Mouse (Mus musculus): Measurements from ENCODE around the gene Cetn4. TPM values are rescaled to one million over a fixed set of nuclear protein-coding genes. Genes with fewer than 3 reads are reported as not detected.

Cetn4 gene
- polyA plus RNA-seq, 1 experiment from 2014 or later, result 3.3 TPM

GRCm38 (mm10) chr3:37292654-37293053, 19.9 kb downstream of the Cetn4 start:
- Histone ChIP-seq H3K9me3 (replicated peaks) (no peaks in the 10 kb centered on the region), H3K27ac (replicated peaks) (no peak overlapping the region), H3K4me3 (replicated peaks) (no peak overlapping the region)

DNA sequence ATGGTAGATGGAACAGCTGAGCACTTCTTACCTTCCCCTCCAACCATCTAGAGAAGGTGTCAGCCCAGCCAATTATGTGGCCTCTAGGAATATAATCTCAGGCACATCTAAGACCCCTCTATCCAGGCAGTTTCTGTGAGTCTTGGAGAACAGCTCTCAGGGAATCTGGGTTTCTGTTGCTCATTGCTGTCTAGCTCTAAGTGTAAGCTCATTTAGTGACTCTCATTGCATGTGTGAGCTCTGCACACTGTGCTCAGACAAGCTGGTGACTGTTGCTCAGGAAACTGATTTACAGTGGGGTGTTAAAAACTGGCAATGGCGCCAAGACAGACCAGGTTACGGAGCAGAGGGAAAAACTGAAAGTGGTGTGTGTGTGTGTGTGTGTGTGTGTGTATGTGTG, 20.6 kb downstream of the Cetn4 start:
- no peaks in the 10 kb centered on the region for H3K9me3 ChIP-seq (replicated peaks)

More at GRCm38 (mm10) chr3:37292654-37293053, 19.9 kb downstream of the Cetn4 start:
- Histone ChIP-seq H3K36me3 (no peaks in the 10 kb centered on the region), H3K4me2 (no peak overlapping the region), H3K9ac (replicated peaks) (no peak overlapping the region), H3K27me3 (replicated peaks) (no peaks in the 10 kb centered on the region), H3K4me1 (no peaks in the 10 kb centered on the region)
- ATAC-seq (ENCODE audit: low FRiP score), result no peak
- 72% methylated on average over 2 of the region's 2 CpGs for WGBS

DNA sequence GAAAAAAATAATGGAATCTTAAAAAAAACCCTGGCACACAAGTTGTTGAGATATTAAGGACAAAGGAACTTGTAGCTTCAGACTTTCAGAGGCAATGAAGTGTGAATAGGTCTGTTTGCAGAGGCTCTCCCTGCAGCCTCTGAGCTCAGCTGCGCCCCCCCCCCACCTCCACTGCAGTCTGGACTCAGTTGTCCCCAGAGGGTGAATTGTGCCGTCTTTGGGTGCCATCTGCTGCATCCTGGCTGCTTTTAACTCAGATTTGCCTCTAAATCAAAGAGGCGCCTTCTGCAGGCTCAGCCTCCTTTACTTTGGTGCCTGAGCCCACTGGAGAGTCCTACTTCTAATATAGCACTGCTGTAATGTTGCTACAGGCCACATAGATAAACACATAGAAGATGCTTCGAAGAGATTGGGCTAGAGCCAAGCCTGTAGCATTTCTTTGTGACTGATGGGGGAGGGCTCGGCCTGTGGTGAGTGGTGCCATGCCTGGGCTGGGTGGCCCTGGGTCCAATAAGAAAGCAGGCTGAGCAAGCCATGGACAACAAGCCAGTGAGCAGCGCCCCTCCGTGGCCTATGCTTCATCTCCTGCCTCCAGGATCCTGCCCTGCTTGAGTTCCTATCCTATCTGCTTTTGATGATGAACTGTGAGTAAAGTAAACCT, 21.5 kb downstream of the Cetn4 start:
- 52% methylated on average over 7 of the region's 7 CpGs for WGBS
- no peaks in the 10 kb centered on the region for H3K36me3 ChIP-seq
- H3K4me1 ChIP-seq, result no peaks in the 10 kb centered on the region
- H3K4me2 ChIP-seq, result no peak overlapping the region
- no peak overlapping the region for H3K9ac ChIP-seq (replicated peaks)
- no peak for ATAC-seq (ENCODE audit: low FRiP score)
- H3K27me3 ChIP-seq (replicated peaks), result no peaks in the 10 kb centered on the region
- H3K9me3 ChIP-seq (replicated peaks), result no peaks in the 10 kb centered on the region
- H3K4me3 ChIP-seq (replicated peaks), result no peak overlapping the region
- no peak overlapping the region for H3K27ac ChIP-seq (replicated peaks)

More for the DNA sequence above, 20.6 kb downstream of the Cetn4 start:
- no peak for ATAC-seq (ENCODE audit: low FRiP score)
- Histone ChIP-seq H3K4me1 (no peaks in the 10 kb centered on the region), H3K4me2 (no peak overlapping the region), H3K27ac (replicated peaks) (no peak overlapping the region), H3K27me3 (replicated peaks) (no peaks in the 10 kb centered on the region), H3K4me3 (replicated peaks) (no peak overlapping the region), H3K9ac (replicated peaks) (no peak overlapping the region), H3K36me3 (no peaks in the 10 kb centered on the region)
- WGBS, result 76% methylated on average over 2 of the region's 2 CpGs

GRCm38 (mm10) chr3:37289237-37289636, 23.3 kb downstream of the Cetn4 start:
- no peak overlapping the region for H3K27ac ChIP-seq (replicated peaks)
- no peaks in the 10 kb centered on the region for H3K27me3 ChIP-seq (replicated peaks)
- 96% methylated on average over 2 of the region's 2 CpGs for WGBS
- no peak overlapping the region for H3K9ac ChIP-seq (replicated peaks)
- no peaks in the 10 kb centered on the region for H3K36me3 ChIP-seq
- H3K9me3 ChIP-seq (replicated peaks), result no peaks in the 10 kb centered on the region
- no peak overlapping the region for H3K4me3 ChIP-seq (replicated peaks)
- H3K4me1 ChIP-seq, result no peaks in the 10 kb centered on the region
- no peak for ATAC-seq (ENCODE audit: low FRiP score)
- no peak overlapping the region for H3K4me2 ChIP-seq

GRCm38 (mm10) chr3:37283234-37283633, 29.3 kb downstream of the Cetn4 start:
- Histone ChIP-seq H3K4me1 (no peaks in the 10 kb centered on the region), H3K27ac (replicated peaks) (no peak overlapping the region), H3K27me3 (replicated peaks) (no peaks in the 10 kb centered on the region), H3K36me3 (no peaks in the 10 kb centered on the region), H3K9me3 (replicated peaks) (no peaks in the 10 kb centered on the region), H3K9ac (replicated peaks) (no peak overlapping the region), H3K4me3 (replicated peaks) (no peak overlapping the region), H3K4me2 (no peak overlapping the region)
- ATAC-seq (ENCODE audit: low FRiP score), result no peak
- 84% methylated on average over 4 of the region's 4 CpGs for WGBS

DNA sequence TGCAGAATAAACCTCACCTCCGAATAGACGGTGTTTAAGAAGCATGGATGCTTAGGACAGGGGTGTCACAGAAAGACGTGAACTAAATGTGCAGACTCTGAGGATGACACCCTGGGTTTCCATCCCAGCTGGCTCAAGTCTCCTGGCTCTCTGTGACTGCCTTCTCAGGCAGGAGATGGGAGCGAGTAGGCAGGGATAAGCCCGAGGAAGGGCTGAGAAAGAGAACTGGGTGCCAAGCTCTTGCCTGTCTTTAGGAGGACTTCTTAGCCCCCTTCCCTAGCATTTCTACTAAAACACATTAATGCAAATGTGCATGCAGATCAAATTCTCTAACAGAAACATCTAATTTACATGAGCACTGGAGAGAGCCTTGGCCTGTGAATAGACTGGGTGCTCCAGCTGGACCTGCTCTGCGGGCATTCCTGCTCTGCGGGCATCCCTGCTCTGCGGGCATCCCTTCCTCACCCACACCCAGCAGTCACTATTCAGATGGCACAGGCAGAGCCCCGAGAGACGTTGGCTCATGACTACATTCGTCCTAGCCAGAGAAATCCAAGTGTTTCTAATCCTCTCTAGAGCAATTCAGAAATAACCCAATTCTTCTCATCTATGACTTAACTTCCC, 30.1 kb downstream of the Cetn4 start:
- H3K9me3 ChIP-seq (replicated peaks), result no peaks in the 10 kb centered on the region

DNA sequence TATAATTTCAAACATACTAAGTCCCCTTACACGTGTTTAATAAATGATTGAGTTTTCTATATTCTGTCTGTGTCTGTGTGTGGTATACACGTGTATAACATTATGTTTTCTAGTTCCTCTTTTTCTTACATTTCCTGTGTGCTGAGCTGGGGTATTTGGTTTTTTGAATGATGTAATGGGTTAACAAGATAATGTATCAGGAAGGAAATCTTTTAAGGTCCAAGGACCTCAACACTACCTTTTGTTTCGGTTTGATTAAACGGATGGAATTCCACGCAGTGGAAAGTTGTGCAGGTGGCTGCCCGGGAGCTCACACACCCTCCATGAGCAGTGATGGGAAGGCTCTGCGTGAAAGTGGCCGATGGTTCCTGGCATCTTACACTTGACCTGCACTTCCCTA, 31.6 kb downstream of the Cetn4 start:
- Histone ChIP-seq H3K27me3 (replicated peaks) (no peaks in the 10 kb centered on the region), H3K4me2 (no peak overlapping the region), H3K27ac (replicated peaks) (no peak overlapping the region), H3K9me3 (replicated peaks) (no peaks in the 10 kb centered on the region), H3K36me3 (no peaks in the 10 kb centered on the region), H3K9ac (replicated peaks) (no peak overlapping the region), H3K4me3 (replicated peaks) (no peak overlapping the region), H3K4me1 (no peaks in the 10 kb centered on the region)
- ATAC-seq (ENCODE audit: low FRiP score), result no peak
- 86% methylated on average over 8 of the region's 8 CpGs for WGBS

More for the DNA sequence above, 30.1 kb downstream of the Cetn4 start:
- no peak for ATAC-seq (ENCODE audit: low FRiP score)
- Histone ChIP-seq H3K4me1 (no peaks in the 10 kb centered on the region), H3K4me3 (replicated peaks) (no peak overlapping the region), H3K27ac (replicated peaks) (no peak overlapping the region), H3K36me3 (no peaks in the 10 kb centered on the region), H3K4me2 (no peak overlapping the region), H3K27me3 (replicated peaks) (no peaks in the 10 kb centered on the region), H3K9ac (replicated peaks) (no peak overlapping the region)
- 76% methylated on average over 11 of the region's 11 CpGs for WGBS

DNA sequence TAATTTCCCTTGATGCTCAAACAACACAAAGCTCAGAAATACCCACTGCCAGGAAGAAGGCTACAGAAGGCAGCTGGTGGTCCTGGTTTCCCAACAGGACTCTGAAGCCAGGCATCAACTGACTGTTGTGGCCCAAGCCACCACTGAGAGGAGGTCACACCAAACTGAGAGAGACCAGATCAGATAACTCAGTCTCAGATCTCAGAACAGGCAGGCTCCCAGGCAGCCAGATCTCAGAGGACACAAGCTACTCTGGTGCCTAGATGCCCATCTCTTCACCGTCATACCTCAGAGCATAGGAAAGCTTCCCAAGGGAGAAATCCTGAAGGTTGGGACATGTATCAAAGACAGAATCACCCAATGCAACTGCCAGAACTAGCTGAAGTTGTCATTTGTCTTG, 32.3 kb downstream of the Cetn4 start:
- H3K4me1 ChIP-seq, result no peaks in the 10 kb centered on the region
- no peak overlapping the region for H3K4me3 ChIP-seq (replicated peaks)
- no peaks in the 10 kb centered on the region for H3K27me3 ChIP-seq (replicated peaks)
- WGBS, result 77% methylated on average over 1 of the region's 1 CpGs
- H3K9ac ChIP-seq (replicated peaks), result no peak overlapping the region
- H3K4me2 ChIP-seq, result no peak overlapping the region
- no peak for ATAC-seq (ENCODE audit: low FRiP score)
- H3K9me3 ChIP-seq (replicated peaks), result no peaks in the 10 kb centered on the region
- no peaks in the 10 kb centered on the region for H3K36me3 ChIP-seq
- H3K27ac ChIP-seq (replicated peaks), result no peak overlapping the region

GRCm38 (mm10) chr3:37274661-37275060, 37.8 kb downstream of the Cetn4 start:
- no peaks in the 10 kb centered on the region for H3K27me3 ChIP-seq (replicated peaks)
- 86% methylated on average over 6 of the region's 6 CpGs for WGBS
- no peak overlapping the region for H3K9ac ChIP-seq (replicated peaks)
- H3K4me1 ChIP-seq, result no peaks in the 10 kb centered on the region
- ATAC-seq (ENCODE audit: low FRiP score), result no peak
- H3K9me3 ChIP-seq (replicated peaks), result no peaks in the 10 kb centered on the region
- H3K27ac ChIP-seq (replicated peaks), result no peak overlapping the region
- no peak overlapping the region for H3K4me2 ChIP-seq
- H3K4me3 ChIP-seq (replicated peaks), result no peak overlapping the region
- H3K36me3 ChIP-seq, result no peaks in the 10 kb centered on the region

GRCm38 (mm10) chr3:37273092-37273491, 39.4 kb downstream of the Cetn4 start:
- no peak overlapping the region for H3K27ac ChIP-seq (replicated peaks)
- H3K9ac ChIP-seq (replicated peaks), result no peak overlapping the region
- H3K4me1 ChIP-seq, result no peaks in the 10 kb centered on the region
- H3K4me2 ChIP-seq, result no peak overlapping the region
- H3K4me3 ChIP-seq (replicated peaks), result no peak overlapping the region
- no peaks in the 10 kb centered on the region for H3K9me3 ChIP-seq (replicated peaks)
- no peaks in the 10 kb centered on the region for H3K27me3 ChIP-seq (replicated peaks)
- no peak for ATAC-seq (ENCODE audit: low FRiP score)
- 89% methylated on average over 7 of the region's 7 CpGs for WGBS
- H3K36me3 ChIP-seq, result no peaks in the 10 kb centered on the region

GRCm38 (mm10) chr3:37271209-37271608, 41.3 kb downstream of the Cetn4 start:
- Histone ChIP-seq H3K4me1 (no peaks in the 10 kb centered on the region), H3K9ac (replicated peaks) (no peak overlapping the region), H3K9me3 (replicated peaks) (no peaks in the 10 kb centered on the region), H3K4me3 (replicated peaks) (no peak overlapping the region), H3K36me3 (no peaks in the 10 kb centered on the region), H3K27me3 (replicated peaks) (no peaks in the 10 kb centered on the region), H3K27ac (replicated peaks) (no peak overlapping the region), H3K4me2 (no peak overlapping the region)
- WGBS, result 13% methylated on average over 1 of the region's 1 CpGs
- ATAC-seq (ENCODE audit: low FRiP score), result no peak

DNA sequence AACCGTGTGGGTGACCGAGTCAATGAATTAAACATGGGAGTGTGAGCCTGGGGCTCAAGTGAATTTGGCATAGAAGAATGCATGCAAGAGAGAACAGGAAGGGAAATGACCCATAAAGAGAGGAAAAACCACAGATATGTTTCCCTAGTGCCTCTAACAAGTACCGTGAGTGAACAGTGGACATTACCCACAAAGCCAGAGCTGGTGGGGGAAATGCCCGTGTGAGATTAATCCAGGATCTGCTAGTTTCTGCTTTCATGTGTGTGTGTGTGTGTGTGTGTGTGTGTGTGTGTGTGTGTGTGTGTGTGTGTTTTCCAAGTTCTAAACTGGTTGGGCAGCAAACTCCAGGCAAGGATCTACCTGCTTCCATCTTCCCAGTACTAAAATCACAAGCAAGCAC, 42.6 kb downstream of the Cetn4 start:
- Histone ChIP-seq H3K4me1 (no peaks in the 10 kb centered on the region), H3K27ac (replicated peaks) (no peak overlapping the region), H3K9me3 (replicated peaks) (no peaks in the 10 kb centered on the region), H3K4me2 (no peak overlapping the region), H3K4me3 (replicated peaks) (no peak overlapping the region), H3K36me3 (no peaks in the 10 kb centered on the region), H3K27me3 (replicated peaks) (no peaks in the 10 kb centered on the region), H3K9ac (replicated peaks) (no peak overlapping the region)
- no peak for ATAC-seq (ENCODE audit: low FRiP score)
- WGBS, result 93% methylated on average over 4 of the region's 4 CpGs
